Mouse (Mus musculus) heart, postnatal 0 days (tissue): ENCODE results near the gene Clec2e. TPM values are rescaled to one million over a fixed set of nuclear protein-coding genes. Genes with fewer than 3 reads are reported as not detected.

ENCODE experiments used
- ATAC-seq: fragments of 200-750 bp; cut with Nextera tagmentation; 2 replicates; pipeline ENCODE4 v1.8.0; 2017; ENCODE audit warnings: low read depth, moderate number of reproducible peaks, moderate library complexity; ENCODE audit not compliant: insufficient read depth
- DNase-seq: peaks from one replicate; pipeline ENCODE4 v3.0.0-alpha.2; 2016; ENCODE audit warnings: low spot score
- H3K27ac ChIP-seq: fragments of 300-500 bp; sonication (generic); 2 replicates; pipeline ENCODE4 v1.5.1; 2014; ENCODE audit warnings: low read depth, mild to moderate bottlenecking
- H3K27me3 ChIP-seq: fragments of 300-500 bp; sonication (generic); 2 replicates; pipeline ENCODE4 v1.6.1; 2014; ENCODE audit warnings: low read length, mixed read lengths; ENCODE audit not compliant: control insufficient read depth, insufficient read depth
- H3K36me3 ChIP-seq: fragments of 300-500 bp; sonication (generic); replicated peaks from 2 replicates; pipeline ENCODE4 v1.6.1; 2014; ENCODE audit warnings: low read length, mixed read lengths; ENCODE audit not compliant: control insufficient read depth, insufficient read depth
- H3K4me1 ChIP-seq: fragments of 300-500 bp; sonication (generic); 2 replicates; pipeline ENCODE4 v1.6.1; 2014; ENCODE audit warnings: antibody characterized with exemption; ENCODE audit not compliant: control insufficient read depth, insufficient read depth
- H3K4me2 ChIP-seq: fragments of 300-500 bp; sonication (generic); 2 replicates; pipeline ENCODE4 v1.6.1; 2014; ENCODE audit warnings: low read depth, mild to moderate bottlenecking, low read length, moderate library complexity
- H3K4me3 ChIP-seq: fragments of 300-500 bp; sonication (generic); 2 replicates; pipeline ENCODE4 v1.5.1; 2014; ENCODE audit warnings: low read depth, low read length
- H3K9ac ChIP-seq: fragments of 300-500 bp; sonication (generic); replicated peaks from 2 replicates; pipeline ENCODE4 v1.6.1; 2014; ENCODE audit warnings: low read depth, low read length, mixed read lengths
- H3K9me3 ChIP-seq: fragments of 300-500 bp; sonication (generic); replicated peaks from 2 replicates; pipeline ENCODE4 v1.6.1; 2016; ENCODE audit warnings: low read length; ENCODE audit not compliant: control insufficient read depth
- CTCF ChIP-seq: IDR thresholded peaks from 2 replicates; pipeline ENCODE4 v1.5.1; 2016; ENCODE audit warnings: antibody characterized with exemption, control low read depth, low read depth
- EP300 ChIP-seq: IDR thresholded peaks from 2 replicates; pipeline ENCODE4 v1.6.1; 2016; ENCODE audit warnings: antibody characterized with exemption, low read depth
- WGBS: fragments of 180-500 bp; shearing (Covaris S2); extraction: QIAGEN DNeasy Blood & Tissue Kit; methylation state at CpG from one replicate; pipeline ENCODE4 v1.1.7; 2014; 5-methylcytosine and 5-hydroxymethylcytosine counted together
- polyA plus RNA-seq: library from polyadenylated mRNA; unstranded; fragments of >200 nt; fragmentation: Nextera tagmentation; extraction: Ambion mirVana; gene quantifications from 2 replicates; pipeline ENCODE4 v1.2.1, GENCODE M21; 2015
- total RNA-seq: library from RNA; depleted of rRNA; stranded (reverse); fragments of >200 nt; gene quantifications from 2 replicates; pipeline ENCODE4 v1.2.3, GENCODE M21; 2014; ENCODE audit warnings: low replicate concordance

The Clec2e gene
- total and polyA plus RNA-seq, 2 experiments from 2014 or later = not detected

DNA sequence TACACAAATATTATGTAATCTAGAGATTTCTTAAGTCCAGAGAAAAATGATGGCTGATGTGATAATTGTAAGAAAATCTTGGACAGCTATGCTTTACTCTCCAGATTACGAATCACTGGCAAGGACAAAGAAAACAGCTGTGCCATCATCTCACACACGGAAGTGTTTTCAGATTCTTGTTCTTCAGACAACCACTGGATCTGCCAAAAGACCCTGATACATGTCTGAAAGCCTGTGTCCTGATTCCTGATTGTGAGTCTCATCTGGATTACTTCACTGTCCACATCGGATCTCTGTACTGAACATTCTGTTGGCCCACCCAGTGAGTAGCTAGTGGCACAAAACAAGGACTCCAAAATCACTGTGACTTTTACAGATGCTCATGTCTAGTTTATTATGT is 44.5 kb downstream of the Clec2e start:
- no peaks in the 10 kb centered on the region for H3K9me3 ChIP-seq
- DNase-seq (no peak), ATAC-seq (no peak)
- H3K4me3 ChIP-seq = no peak overlapping the region
- TF ChIP-seq CTCF = no peak
- no peak for TF ChIP-seq EP300
- no peaks in the 10 kb centered on the region for H3K4me1 ChIP-seq
- no peak overlapping the region for H3K4me2 ChIP-seq
- no peaks in the 10 kb centered on the region for H3K27me3 ChIP-seq
- H3K9ac ChIP-seq = no peak overlapping the region
- H3K27ac ChIP-seq = no peak overlapping the region
- H3K36me3 ChIP-seq = no peaks in the 10 kb centered on the region
- 70% methylated on average over 3 of the region's 3 CpGs for WGBS

DNA sequence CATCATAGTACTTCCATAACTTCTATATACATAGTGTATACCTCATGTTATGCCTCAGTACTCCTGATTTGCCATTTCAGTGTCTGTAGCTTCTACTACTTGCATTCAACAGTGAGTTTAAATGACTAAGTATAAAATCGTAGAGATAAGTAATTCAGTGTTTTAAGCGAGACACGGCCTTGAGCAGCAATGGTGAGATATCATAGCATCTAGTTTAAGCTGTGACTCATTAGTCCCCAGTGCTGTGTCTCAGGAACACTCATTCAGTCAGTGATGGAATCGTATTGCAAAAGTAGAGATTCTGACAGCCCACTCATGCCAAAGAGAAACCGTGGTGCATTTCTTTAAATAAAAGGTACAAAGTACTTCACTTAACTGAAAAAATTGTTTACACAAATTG is 49.0 kb downstream of the Clec2e start:
- 64% methylated on average over 5 of the region's 5 CpGs for WGBS
- no peak overlapping the region for H3K4me2 ChIP-seq
- TF ChIP-seq EP300 (no peak), CTCF (no peak)

DNA sequence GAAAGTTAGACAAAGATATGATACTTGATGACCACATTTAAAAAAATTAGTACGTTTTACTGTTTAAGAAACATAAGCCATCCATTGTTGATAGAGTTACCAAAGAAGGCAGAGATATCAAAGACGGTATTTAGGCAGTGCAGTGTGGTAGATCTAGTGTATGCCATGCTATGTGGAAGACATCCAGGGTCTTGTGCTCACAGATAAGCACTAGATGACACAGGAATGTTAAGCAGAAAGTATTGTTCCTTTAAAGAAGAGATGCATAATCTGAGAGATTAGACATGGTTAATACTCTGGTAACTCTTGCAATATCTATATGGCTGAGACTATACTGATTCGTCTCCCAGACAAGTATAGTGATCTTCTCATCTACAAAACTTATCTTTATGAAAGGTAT is 49.6 kb downstream of the Clec2e start:
- no peak overlapping the region for H3K4me3 ChIP-seq
- 0 out of 2 replicates have a peak, but pooled peaks cover 3% of the 10 kb centered on the region for H3K4me1 ChIP-seq
- no peak for TF ChIP-seq CTCF
- no peak for TF ChIP-seq EP300
- H3K9ac ChIP-seq = no peak overlapping the region
- no peaks in the 10 kb centered on the region for H3K27me3 ChIP-seq
- ATAC-seq (no peak), DNase-seq (no peak)
- no peaks in the 10 kb centered on the region for H3K9me3 ChIP-seq
- WGBS = 67% methylated on average over 3 of the region's 3 CpGs
- no peaks in the 10 kb centered on the region for H3K36me3 ChIP-seq
- H3K27ac ChIP-seq = no peak overlapping the region
- no peak overlapping the region for H3K4me2 ChIP-seq

More for the DNA sequence above, 49.0 kb downstream of the Clec2e start:
- no peak overlapping the region for H3K27ac ChIP-seq
- DNase-seq = no peak
- H3K36me3 ChIP-seq = no peaks in the 10 kb centered on the region
- H3K9me3 ChIP-seq = no peaks in the 10 kb centered on the region
- no peak for ATAC-seq
- 0 out of 2 replicates have a peak, but pooled peaks cover 3% of the 10 kb centered on the region for H3K4me1 ChIP-seq
- no peak overlapping the region for H3K4me3 ChIP-seq
- H3K27me3 ChIP-seq = no peaks in the 10 kb centered on the region
- H3K9ac ChIP-seq = no peak overlapping the region

DNA sequence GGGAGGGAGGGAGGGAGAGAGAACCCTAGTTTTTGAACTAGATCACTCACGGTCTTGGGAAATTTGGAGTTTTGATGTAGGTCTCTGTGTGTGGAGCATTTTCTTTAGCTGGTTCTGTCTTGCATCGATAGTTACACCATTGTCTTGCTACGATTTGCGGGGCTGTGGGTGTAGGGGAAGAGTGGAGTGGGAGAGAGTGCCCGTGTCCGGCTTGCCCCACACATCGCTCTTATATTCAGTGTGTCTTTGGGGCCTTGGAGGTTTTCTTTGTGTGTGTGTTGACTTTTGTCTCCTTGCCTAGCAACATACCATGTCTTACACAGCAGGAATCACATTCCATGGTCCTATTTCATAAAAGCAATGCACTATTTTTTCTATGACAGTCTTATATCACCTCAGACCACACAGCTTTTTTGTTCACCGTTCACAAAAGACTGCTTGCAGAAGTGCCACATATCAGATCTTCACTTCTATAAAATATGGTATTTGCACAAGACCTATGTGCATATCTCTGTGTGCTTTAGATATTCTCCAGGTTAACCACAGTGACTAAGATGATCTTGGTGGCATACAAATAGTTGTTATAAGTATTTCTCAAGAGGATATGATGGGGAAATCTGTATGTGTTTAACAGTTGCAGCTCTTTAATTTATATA is 51.0 kb downstream of the Clec2e start:
- no peak overlapping the region for H3K9ac ChIP-seq
- peak overlapping the region; percentile 32 for H3K4me3 ChIP-seq
- 0 out of 2 replicates have a peak, but pooled peaks cover 3% of the 10 kb centered on the region for H3K4me1 ChIP-seq
- ATAC-seq (no peak), DNase-seq (no peak)
- H3K4me2 ChIP-seq = peak overlapping the region; percentile 57
- no peak for TF ChIP-seq CTCF
- TF ChIP-seq EP300 = no peak
- H3K9me3 ChIP-seq = no peaks in the 10 kb centered on the region
- H3K36me3 ChIP-seq = no peaks in the 10 kb centered on the region
- no peaks in the 10 kb centered on the region for H3K27me3 ChIP-seq
- WGBS = 4% methylated on average over 8 of the region's 8 CpGs
- H3K27ac ChIP-seq = no peak overlapping the region

DNA sequence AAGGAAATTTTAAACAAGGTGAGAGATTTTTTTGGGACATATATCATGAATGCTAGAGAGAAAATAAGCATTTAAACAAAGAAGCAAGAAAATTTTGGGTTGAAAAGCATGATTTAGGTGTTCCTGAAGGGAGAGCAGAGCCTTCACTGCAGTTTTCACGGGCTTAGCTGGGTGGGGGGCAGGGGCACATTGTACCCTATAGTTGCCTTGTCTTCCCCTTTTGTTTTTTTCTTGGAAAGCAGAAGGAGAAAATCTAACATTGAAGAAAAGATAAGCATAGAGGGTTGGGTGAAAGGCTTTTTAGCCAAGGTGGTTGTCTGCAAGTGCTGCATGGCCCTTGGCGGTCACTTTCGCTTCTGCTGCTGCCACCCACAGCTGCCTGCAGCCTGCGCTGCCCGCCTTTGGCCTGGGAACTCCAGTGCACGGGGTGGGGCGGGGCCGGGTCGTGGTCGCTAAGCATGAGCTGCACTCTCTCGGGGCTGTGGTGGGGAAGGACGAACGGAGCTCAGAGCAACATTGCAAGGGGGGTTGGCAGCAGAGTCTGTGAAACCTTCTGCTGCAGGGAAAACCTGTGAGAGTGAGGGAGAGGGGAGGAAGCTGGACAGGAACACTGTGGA is 51.7 kb downstream of the Clec2e start:
- TF ChIP-seq EP300 = no peak
- TF ChIP-seq CTCF = no peak
- Histone ChIP-seq H3K36me3 (no peaks in the 10 kb centered on the region), H3K4me3 (peak overlapping the region; percentile 51), H3K27ac (no peak overlapping the region), H3K4me2 (peak overlapping the region; percentile 78), H3K4me1 (0 out of 2 replicates have a peak, but pooled peaks cover 3% of the 10 kb centered on the region), H3K9ac (peak overlapping the region; percentile 38; the same call in 1 of the 2 replicates), H3K27me3 (no peaks in the 10 kb centered on the region), H3K9me3 (no peaks in the 10 kb centered on the region)
- peak; percentile 86 for ATAC-seq
- DNase-seq = peak; percentile 34
- WGBS = under 1% methylated on average over 13 of the region's 13 CpGs
